Comparison of ENCODE assay signal across 8 mouse cellular contexts in the genomic region with DNA sequence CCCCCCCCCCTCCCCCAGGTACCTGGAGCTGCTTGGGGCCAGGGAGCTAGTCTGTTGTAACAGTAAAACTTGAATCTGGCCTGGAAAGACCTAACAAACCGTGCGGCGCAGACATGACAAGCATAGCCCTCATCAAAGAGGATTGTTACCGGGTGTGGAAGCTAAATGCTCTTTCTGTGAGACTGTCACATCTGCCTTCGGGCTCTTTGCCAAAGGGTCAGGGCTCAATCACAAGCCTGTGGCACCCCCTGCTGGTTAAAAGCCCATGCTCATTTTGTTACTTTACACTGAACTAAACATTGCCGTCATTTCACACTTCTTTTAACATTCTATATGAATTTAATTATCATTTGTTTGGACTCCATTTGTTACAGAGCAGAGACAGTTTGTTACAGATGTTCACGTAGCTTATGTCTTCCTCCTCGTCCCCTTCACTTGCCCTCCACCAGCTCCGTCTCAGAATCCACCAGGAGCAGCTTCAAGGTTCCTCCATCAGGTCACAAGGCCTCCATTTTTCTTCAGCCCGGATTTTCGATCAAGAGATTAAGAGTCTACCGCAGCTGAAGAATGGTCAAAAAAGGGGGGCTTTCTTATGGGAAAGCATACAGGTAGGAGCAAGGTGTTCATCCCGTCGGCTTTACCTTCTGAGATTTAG.
DNase-seq lines count a peak whose midpoint lies in the region; ATAC-seq and TF ChIP-seq lines count a peak whose summit lies in the region.

No protein-coding gene starts in this region.

- DNase-seq in brain, adult 2 months (ENCODE audit: low read depth, low spot score): peak; percentile 92
- peak; percentile 62 to 81 for DNase-seq in heart, postnatal 14 days
- peak; percentile 2 for DNase-seq in large intestine, adult 2 months (ENCODE audit: low read depth, low spot score)
- peak in 2 of 3 experiments; percentile 4 to 10 for DNase-seq in liver, embryonic 14.5 days (ENCODE audit: low read depth in 3 of 3, low spot score in 3 of 3)
- peak; percentile 20 for DNase-seq in urinary bladder, adult 2 months (ENCODE audit: low spot score)

- TF ChIP-seq CTCF in E14TG2a.4 (conservative IDR thresholded peaks at IDR 0.05; ENCODE audit: low read length): peak; percentile 56
- TF ChIP-seq CTCF in embryonic fibroblast, embryonic 13.5 days (IDR thresholded peaks at IDR 0.05; ENCODE audit: borderline replicate concordance, insufficient read depth, low read length): peak; percentile 34; the same call in 1 of the 2 replicates
- TF ChIP-seq CTCF in liver, embryonic 14.5 days (IDR thresholded peaks at IDR 0.05; ENCODE audit: low read depth): peak; percentile 48; the same call in 1 of the 2 replicates
- peak; percentile 40; the same call in 1 of the 2 replicates for TF ChIP-seq CTCF in olfactory bulb, adult 2 months (IDR thresholded peaks at IDR 0.05; ENCODE audit: insufficient read depth, low read depth, low read length)

- no peak for TF ChIP-seq POLR2A in embryonic fibroblast, embryonic 13.5 days (IDR thresholded peaks at IDR 0.05; ENCODE audit: low read depth, low read length)
- no peak for TF ChIP-seq POLR2A in olfactory bulb, adult 2 months (IDR thresholded peaks at IDR 0.05; ENCODE audit: insufficient read depth, low read depth, low read length)

- H3K4me1 ChIP-seq in E14TG2a.4 (replicated peaks; ENCODE audit: low read depth, low read length): peaks cover 8% of the 10 kb centered on the region
- H3K4me1 ChIP-seq in embryonic fibroblast, embryonic 13.5 days (ENCODE audit: control insufficient read depth, insufficient read depth, low read length): no peaks in the 10 kb centered on the region
- H3K4me1 ChIP-seq in liver, embryonic 14.5 days (replicated peaks; ENCODE audit: control insufficient read depth in 2 of 2, insufficient read depth in 2 of 2, low read length in 1 of 2): no peaks in the 10 kb centered on the region
- H3K4me1 ChIP-seq in olfactory bulb, adult 2 months (ENCODE audit: control insufficient read depth, insufficient read depth, low read length): peaks cover 5% of the 10 kb centered on the region

- H3K36me3 ChIP-seq in E14TG2a.4 (ENCODE audit: insufficient read depth, low read length): no peaks in the 10 kb centered on the region
- H3K36me3 ChIP-seq in liver, embryonic 14.5 days (replicated peaks; ENCODE audit: control insufficient read depth, insufficient read depth, low read depth): no peaks in the 10 kb centered on the region

- WGBS in large intestine, adult 2 months: 14% methylated on average over 14 of the region's 14 CpGs
- 12% methylated on average over 14 of the region's 14 CpGs for WGBS in liver, embryonic 14.5 days (ENCODE audit: insufficient replicate concordance)
- 12% methylated on average over 14 of the region's 14 CpGs for WGBS in olfactory bulb, adult 2 months

- intact Hi-C loops in heart, postnatal 14 days (cut with DNase I): loop anchor here (5.0 to 10.0 kb wide), 4 partner anchors 577 to 940 kb away; no protein-coding TSS in a partner anchor

- H3K4me3 ChIP-seq in E14TG2a.4 (replicated peaks; ENCODE audit: low read length): no peak overlapping the region
- no peak overlapping the region for H3K4me3 ChIP-seq in embryonic fibroblast, embryonic 13.5 days (ENCODE audit: insufficient read depth, low read length)
- no peak overlapping the region for H3K4me3 ChIP-seq in liver, embryonic 14.5 days (ENCODE audit: insufficient read depth in 1 of 2, low read depth in 2 of 2, low read length in 2 of 2)
- peak overlapping the region; percentile 32 for H3K4me3 ChIP-seq in olfactory bulb, adult 2 months (ENCODE audit: insufficient read depth, low read depth, low read length)

- H3K9ac ChIP-seq in liver, embryonic 14.5 days (replicated peaks): no peak overlapping the region

- no peak for TF ChIP-seq EP300 in liver, embryonic 14.5 days (IDR thresholded peaks at IDR 0.05; ENCODE audit: low read depth)

- no peaks in the 10 kb centered on the region for H3K27me3 ChIP-seq in E14TG2a.4 (ENCODE audit: insufficient read depth, low read length)
- no peaks in the 10 kb centered on the region for H3K27me3 ChIP-seq in liver, embryonic 14.5 days (ENCODE audit: control insufficient read depth, insufficient read depth, low read length)

- H3K27ac ChIP-seq in embryonic fibroblast, embryonic 13.5 days (ENCODE audit: insufficient read depth, low read length): no peak overlapping the region
- no peak overlapping the region for H3K27ac ChIP-seq in liver, embryonic 14.5 days
- H3K27ac ChIP-seq in olfactory bulb, adult 2 months (ENCODE audit: insufficient read depth, low read depth, low read length): no peak overlapping the region

- no peak for ATAC-seq in liver, embryonic 14.5 days (ENCODE audit: insufficient read depth)

- peak overlapping the region; percentile 15; the same call in 1 of the 2 replicates for H3K4me2 ChIP-seq in liver, embryonic 14.5 days (ENCODE audit: low read depth)

- no peaks in the 10 kb centered on the region for H3K9me3 ChIP-seq in E14TG2a.4 (ENCODE audit: low read length)
- H3K9me3 ChIP-seq in liver, embryonic 14.5 days (ENCODE audit: control insufficient read depth, low read length): no peaks in the 10 kb centered on the region

Comparison
In these comparisons a context has a peak if more than half of its experiments do, and no peak if none do; other contexts are left out.
1. DNase-seq: peak in every context shown above with its lines; median percentile 92 in brain, adult 2 months; 72 in heart, postnatal 14 days; 20 in urinary bladder, adult 2 months; 7 in liver, embryonic 14.5 days; 2 in large intestine, adult 2 months.